Mouse (Mus musculus): ENCODE results near the gene Zfp982.
"Not testable (repeated sequence)": the region's sequence is repeated elsewhere in the genome, so short reads cannot be mapped to it uniquely, and the experiment has no call there.

Zfp982 gene

GRCm38 (mm10) chr4:147492117-147492516 lies at the start of gene Zfp982:
Zfp982 (plus strand) TSS chr4:147492417.
- CTCF ChIA-PET, POLR2A ChIA-PET: not testable (repeated sequence)

GRCm38 (mm10) chr4:147442649-147443553 lies 49.3 kb upstream of the Zfp982 start:
- CTCF ChIA-PET = not testable (repeated sequence)
- POLR2A ChIA-PET = interaction anchor here (1.0 to 2.3 kb wide), 7 partner anchors 9 to 320 kb away, joined by 4 to 32 read pairs (median 7); no protein-coding TSS in a partner anchor

- CTCF ChIA-PET = not testable (repeated sequence)
- POLR2A ChIA-PET = interaction anchor here in 1 of 4 experiments (2.1 kb wide), 1 partner anchor 319 kb away, joined by 32 read pairs; no protein-coding TSS in a partner anchor
These were observed 48.7 kb upstream of the Zfp982 start for GRCm38 (mm10) chr4:147443554-147443927.

- CTCF ChIA-PET = not testable (repeated sequence)
- POLR2A ChIA-PET = interaction anchor here in 1 of 4 experiments (1.3 kb wide), 1 partner anchor 317 kb away, joined by 14 read pairs; no protein-coding TSS in a partner anchor
These were observed 46.8 kb upstream of the Zfp982 start for GRCm38 (mm10) chr4:147445371-147445770.

GRCm38 (mm10) chr4:147448358-147448757 lies 43.9 kb upstream of the Zfp982 start:
- CTCF ChIA-PET = no interaction called here
- POLR2A ChIA-PET = interaction anchor here in 2 of 4 experiments (0.5 to 1.4 kb wide), 10 partner anchors 8 to 934 kb away, joined by 3 to 6 read pairs (median 3); partner anchors contain the start of gene Zfp985 (in 1 of the 2)

- POLR2A ChIA-PET = interaction anchor here (0.5 to 1.4 kb wide), 20 partner anchors 9 to 1864 kb away, joined by 3 to 30 read pairs (median 4); partner anchors contain the start of genes Gm13212 (in 2 of the 4), Zfp984 (in 1 of the 4) and Zfp985 (in 1 of the 4)
- CTCF ChIA-PET = no interaction called here
These were observed 43.1 kb upstream of the Zfp982 start for GRCm38 (mm10) chr4:147449099-147449581.

GRCm38 (mm10) chr4:147449986-147450385 lies 42.2 kb upstream of the Zfp982 start:
- POLR2A ChIA-PET = interaction anchor here in 2 of 4 experiments (1.3 to 1.4 kb wide), 2 partner anchors 14 to 935 kb away, joined by 3 to 4 read pairs; no protein-coding TSS in a partner anchor

GRCm38 (mm10) chr4:147467207-147467606 lies 25.0 kb upstream of the Zfp982 start:
- POLR2A ChIA-PET, CTCF ChIA-PET: not testable (repeated sequence)

More at GRCm38 (mm10) chr4:147449986-147450385, 42.2 kb upstream of the Zfp982 start:
- CTCF ChIA-PET = not testable (repeated sequence)

GRCm38 (mm10) chr4:147498772-147499613 lies 6.8 kb downstream of the Zfp982 start:
- CTCF ChIA-PET = not testable (repeated sequence)
- POLR2A ChIA-PET = interaction anchor here in 2 of 4 experiments (0.6 to 1.5 kb wide), 3 partner anchors 9 to 22 kb away, joined by 3 read pairs; no protein-coding TSS in a partner anchor

- POLR2A ChIA-PET = interaction anchor here in 1 of 4 experiments (1.0 to 2.0 kb wide), 4 partner anchors 10 to 44 kb away, joined by 3 to 4 read pairs (median 4); partner anchors contain the start of gene Zfp985
- CTCF ChIA-PET = no interaction called here
These were observed 17.0 kb downstream of the Zfp982 start for GRCm38 (mm10) chr4:147509174-147509573.

- CTCF ChIA-PET = interaction anchor here in 2 of 4 experiments (0.6 to 1.4 kb wide), 5 partner anchors 12 to 1961 kb away, joined by 3 to 6 read pairs (median 3); no protein-coding TSS in a partner anchor
These were observed 26.8 kb downstream of the Zfp982 start for GRCm38 (mm10) chr4:147518981-147519380.

GRCm38 (mm10) chr4:147520100-147520499 lies 27.9 kb downstream of the Zfp982 start:
- POLR2A ChIA-PET = interaction anchor here in 3 of 4 experiments (0.7 to 2.6 kb wide), 7 partner anchors 11 to 1961 kb away, joined by 3 to 71 read pairs (median 5); no protein-coding TSS in a partner anchor
- CTCF ChIA-PET = interaction anchor here in 2 of 4 experiments (1.0 to 1.7 kb wide), 3 partner anchors 1960 to 1961 kb away, joined by 6 to 23 read pairs (median 9); no protein-coding TSS in a partner anchor

More at GRCm38 (mm10) chr4:147518981-147519380, 26.8 kb downstream of the Zfp982 start:
- POLR2A ChIA-PET = interaction anchor here in 3 of 4 experiments (0.7 to 2.6 kb wide), 9 partner anchors 10 to 1961 kb away, joined by 3 to 71 read pairs (median 4); no protein-coding TSS in a partner anchor

GRCm38 (mm10) chr4:147525125-147525524 lies 32.9 kb downstream of the Zfp982 start:
- ChIA-PET POLR2A (interaction anchor here in 1 of 4 experiments (0.9 kb wide), 1 partner anchor 1961 kb away, joined by 3 read pairs; no protein-coding TSS in a partner anchor), CTCF (no interaction called here)

GRCm38 (mm10) chr4:147530366-147530765 lies 38.1 kb downstream of the Zfp982 start:
- ChIA-PET CTCF (interaction anchor here in 2 of 4 experiments (0.6 to 1.5 kb wide), 2 partner anchors 12 to 85 kb away, joined by 3 read pairs; no protein-coding TSS in a partner anchor), POLR2A (no interaction called here)

- CTCF ChIA-PET = not testable (repeated sequence)
- POLR2A ChIA-PET = interaction anchor here in 1 of 4 experiments (1.1 kb wide), 1 partner anchor 18 kb away, joined by 5 read pairs; the partner anchor contains the start of gene Zfp985
These were observed 43.7 kb downstream of the Zfp982 start for GRCm38 (mm10) chr4:147535916-147536315.

- ChIA-PET POLR2A (no interaction called here), CTCF (no interaction called here)
These were observed 45.5 kb downstream of the Zfp982 start for GRCm38 (mm10) chr4:147537702-147538101.

GRCm38 (mm10) chr4:147539918-147540317 lies 47.7 kb downstream of the Zfp982 start, which contains the start of gene Gm16503:
Gm16503 (plus strand) TSS chr4:147540218.
- CTCF ChIA-PET, POLR2A ChIA-PET: not testable (repeated sequence)

- ChIA-PET POLR2A (no interaction called here), CTCF (no interaction called here)
These were observed 48.9 kb downstream of the Zfp982 start for GRCm38 (mm10) chr4:147541105-147541504.
